ENCODE assay signal across 7 mouse cellular contexts in genomic region chr5:77307821-77308553, GRCm38 (mm10). TPM values are rescaled to one million over a fixed set of nuclear protein-coding genes. Genes with fewer than 3 reads are reported as not detected.
DNase-seq lines count a peak whose midpoint lies in the region; ATAC-seq and TF ChIP-seq lines count a peak whose summit lies in the region.

No protein-coding gene starts in this region.

- WGBS in lung, embryonic 16.5 days, result 76% methylated on average over 5 of the region's 5 CpGs
- WGBS in lung, adult 2 months, result 84% methylated on average over 5 of the region's 5 CpGs
- WGBS in forebrain, embryonic 12.5 days, result 89% methylated on average over 5 of the region's 5 CpGs
- 66% methylated on average over 5 of the region's 5 CpGs for WGBS in liver, embryonic 11.5 days
- WGBS in stomach, postnatal 0 days, result 75% methylated on average over 5 of the region's 5 CpGs

- no peak overlapping the region for H3K27ac ChIP-seq in lung, embryonic 16.5 days (ENCODE audit: low read length)
- H3K27ac ChIP-seq in forebrain, embryonic 12.5 days, result no peak overlapping the region
- no peak overlapping the region for H3K27ac ChIP-seq in liver, embryonic 11.5 days (ENCODE audit: low read depth, low read length)
- H3K27ac ChIP-seq in stomach, postnatal 0 days (replicated peaks), result no peak overlapping the region

- no peak for ATAC-seq in lung, embryonic 16.5 days (ENCODE audit: low read depth)
- no peak for ATAC-seq in forebrain, embryonic 12.5 days (ENCODE audit: low FRiP score)
- no peak for ATAC-seq in liver, embryonic 11.5 days (replicated peaks; ENCODE audit: low FRiP score)
- ATAC-seq in stomach, postnatal 0 days (ENCODE audit: low FRiP score, low TSS enrichment), result no peak

- no peak for DNase-seq in lung, adult 2 months
- DNase-seq in liver, embryonic 11.5 days (ENCODE audit: low spot score), result no peak
- DNase-seq in stomach, postnatal 0 days (ENCODE audit: low spot score), result no peak
- DNase-seq in ovary, adult 18-20 months (ENCODE audit: low spot score), result no peak
- DNase-seq in left cerebral cortex, postnatal 10 days (ENCODE audit: extremely low spot score in 1 of 2, low spot score in 2 of 2), result no peak

- H3K27me3 ChIP-seq in lung, embryonic 16.5 days (ENCODE audit: control insufficient read depth, insufficient read depth, low read depth, low read length), result no peaks in the 10 kb centered on the region
- H3K27me3 ChIP-seq in forebrain, embryonic 12.5 days, result no peaks in the 10 kb centered on the region
- no peaks in the 10 kb centered on the region for H3K27me3 ChIP-seq in liver, embryonic 11.5 days (replicated peaks; ENCODE audit: control insufficient read depth, insufficient read depth, low read length)
- no peaks in the 10 kb centered on the region for H3K27me3 ChIP-seq in stomach, postnatal 0 days (ENCODE audit: control insufficient read depth, insufficient read depth, low read length)

- intact Hi-C loops in left cerebral cortex, postnatal 10 days (cut with DNase I), result no loop called here

- TF ChIP-seq EP300 in stomach, postnatal 0 days (optimal IDR thresholded peaks at IDR 0.05), result no peak

- peak overlapping the region; percentile 78 for H3K4me3 ChIP-seq in lung, embryonic 16.5 days (ENCODE audit: low read length)
- no peak overlapping the region for H3K4me3 ChIP-seq in lung, adult 2 months (replicated peaks; ENCODE audit: extremely low read depth, low read depth, low read length)
- peak overlapping the region; percentile 95 for H3K4me3 ChIP-seq in forebrain, embryonic 12.5 days (replicated peaks)
- H3K4me3 ChIP-seq in liver, embryonic 11.5 days (ENCODE audit: low read depth, low read length), result peak overlapping the region; percentile 96
- H3K4me3 ChIP-seq in stomach, postnatal 0 days (ENCODE audit: low read depth, low read length), result 0 out of 2 replicates have a peak overlapping the region, but pooled peaks have one; percentile 83

- no peak for TF ChIP-seq CTCF in lung, adult 2 months (IDR thresholded peaks at IDR 0.05; ENCODE audit: insufficient read depth, low read length)
- no peak for TF ChIP-seq CTCF in stomach, postnatal 0 days (IDR thresholded peaks at IDR 0.05; ENCODE audit: low read depth)

- H3K9me3 ChIP-seq in lung, embryonic 16.5 days (ENCODE audit: control insufficient read depth, low read length), result no peaks in the 10 kb centered on the region
- H3K9me3 ChIP-seq in forebrain, embryonic 12.5 days, result no peaks in the 10 kb centered on the region
- no peaks in the 10 kb centered on the region for H3K9me3 ChIP-seq in liver, embryonic 11.5 days (ENCODE audit: control insufficient read depth, low read length)
- H3K9me3 ChIP-seq in stomach, postnatal 0 days (ENCODE audit: control insufficient read depth, low read length), result no peaks in the 10 kb centered on the region

- H3K4me1 ChIP-seq in lung, embryonic 16.5 days (replicated peaks; ENCODE audit: control insufficient read depth, insufficient read depth, low read length), result peaks cover 19% of the 10 kb centered on the region
- H3K4me1 ChIP-seq in lung, adult 2 months (ENCODE audit: control insufficient read depth, insufficient read depth, low read length), result peaks cover 8% of the 10 kb centered on the region
- peaks cover 34% of the 10 kb centered on the region for H3K4me1 ChIP-seq in forebrain, embryonic 12.5 days
- H3K4me1 ChIP-seq in liver, embryonic 11.5 days (replicated peaks; ENCODE audit: control insufficient read depth, insufficient read depth, low read length), result peaks cover 13% of the 10 kb centered on the region
- H3K4me1 ChIP-seq in stomach, postnatal 0 days (replicated peaks; ENCODE audit: control insufficient read depth, insufficient read depth), result peaks cover 10% of the 10 kb centered on the region; the same call in 1 of the 2 replicates

- no peak overlapping the region for H3K9ac ChIP-seq in lung, embryonic 16.5 days (ENCODE audit: low read length)
- H3K9ac ChIP-seq in forebrain, embryonic 12.5 days, result peak overlapping the region; percentile 84
- H3K9ac ChIP-seq in liver, embryonic 11.5 days (ENCODE audit: low read depth, low read length), result no peak overlapping the region; the same call in 1 of the 2 replicates
- no peak overlapping the region for H3K9ac ChIP-seq in stomach, postnatal 0 days (ENCODE audit: low read length)

- no peak for TF ChIP-seq POLR2A in lung, adult 2 months (IDR thresholded peaks at IDR 0.05; ENCODE audit: borderline replicate concordance, extremely low read depth, low read depth, low read length)

- H3K4me2 ChIP-seq in lung, embryonic 16.5 days (ENCODE audit: low read depth, low read length), result peak overlapping the region; percentile 97
- peak overlapping the region; percentile 99 for H3K4me2 ChIP-seq in forebrain, embryonic 12.5 days
- peak overlapping the region; percentile 98 for H3K4me2 ChIP-seq in liver, embryonic 11.5 days
- H3K4me2 ChIP-seq in stomach, postnatal 0 days (replicated peaks; ENCODE audit: low read depth), result peak overlapping the region; percentile 99

- H3K36me3 ChIP-seq in lung, embryonic 16.5 days (ENCODE audit: control insufficient read depth, insufficient read depth, low read length), result peaks cover 13% of the 10 kb centered on the region
- H3K36me3 ChIP-seq in forebrain, embryonic 12.5 days (replicated peaks), result peaks cover 41% of the 10 kb centered on the region
- peaks cover 14% of the 10 kb centered on the region; the same call in 1 of the 2 replicates for H3K36me3 ChIP-seq in liver, embryonic 11.5 days (ENCODE audit: control insufficient read depth, insufficient read depth, low read length)
- peaks cover 7% of the 10 kb centered on the region; the same call in 1 of the 2 replicates for H3K36me3 ChIP-seq in stomach, postnatal 0 days (ENCODE audit: control insufficient read depth, insufficient read depth, low read length)

RNA-seq across cellular contexts. Expression of gene Noa1, which starts 1.9 kb away (rescaled TPM):
- polyA plus RNA-seq in lung, embryonic 16.5 days (2015; fragmentation: Nextera tagmentation; extraction: Ambion mirVana), result 21.5 and 25.8 TPM in 2 replicates
- 8.0 and 9.6 TPM in 2 replicates for polyA plus RNA-seq in lung, adult 2 months (2012; rRNA removed)
- 36.3 and 37.5 TPM in 2 replicates for polyA plus RNA-seq in forebrain, embryonic 12.5 days (2016; fragmentation: Nextera tagmentation; extraction: Ambion mirVana)
- 57.7 and 61.8 TPM in 2 replicates for polyA plus RNA-seq in liver, embryonic 11.5 days (2014; fragmentation: Nextera tagmentation; extraction: Ambion mirVana)
- polyA plus RNA-seq in stomach, postnatal 0 days (2015; fragmentation: Nextera tagmentation; extraction: Ambion mirVana), result 15.1 and 16.3 TPM in 2 replicates
- total RNA-seq in left cerebral cortex, postnatal 10 days (2021), result 10 to 100 TPM; 23.3 to 27.5 TPM

RNA-seq across cellular contexts. Expression of gene Polr2b, which starts 2.0 kb away (rescaled TPM):
- polyA plus RNA-seq in lung, embryonic 16.5 days (2015; fragmentation: Nextera tagmentation; extraction: Ambion mirVana), result 56.2 and 60.9 TPM in 2 replicates
- polyA plus RNA-seq in lung, adult 2 months (2012; rRNA removed), result 18.2 and 18.6 TPM in 2 replicates
- polyA plus RNA-seq in forebrain, embryonic 12.5 days (2016; fragmentation: Nextera tagmentation; extraction: Ambion mirVana), result 102 and 109 TPM in 2 replicates
- polyA plus RNA-seq in liver, embryonic 11.5 days (2014; fragmentation: Nextera tagmentation; extraction: Ambion mirVana), result 70.0 and 81.3 TPM in 2 replicates
- polyA plus RNA-seq in stomach, postnatal 0 days (2015; fragmentation: Nextera tagmentation; extraction: Ambion mirVana), result 21.7 and 23.5 TPM in 2 replicates
- 10 to 100 TPM; 50.9 to 54.2 TPM for total RNA-seq in left cerebral cortex, postnatal 10 days (2021)

RNA-seq across cellular contexts. Expression of gene Rest, which starts 42.7 kb away (rescaled TPM):
- polyA plus RNA-seq in lung, embryonic 16.5 days (2015; fragmentation: Nextera tagmentation; extraction: Ambion mirVana), result 29.0 and 30.0 TPM in 2 replicates
- polyA plus RNA-seq in lung, adult 2 months (2012; rRNA removed), result 6.7 and 7.3 TPM in 2 replicates
- 19.7 and 22.2 TPM in 2 replicates for polyA plus RNA-seq in forebrain, embryonic 12.5 days (2016; fragmentation: Nextera tagmentation; extraction: Ambion mirVana)
- 21.8 and 22.7 TPM in 2 replicates for polyA plus RNA-seq in liver, embryonic 11.5 days (2014; fragmentation: Nextera tagmentation; extraction: Ambion mirVana)
- polyA plus RNA-seq in stomach, postnatal 0 days (2015; fragmentation: Nextera tagmentation; extraction: Ambion mirVana), result 12.1 and 12.5 TPM in 2 replicates
- 1 to 10 TPM; 4.2 to 5.0 TPM for total RNA-seq in left cerebral cortex, postnatal 10 days (2021)
